Mouse (Mus musculus) retina, adult 2 months (tissue): Measurements from ENCODE around the gene Usp34.
"Not testable (repeated sequence)": the region's sequence is repeated elsewhere in the genome, so short reads cannot be mapped to it uniquely, and the experiment has no call there.

Experiments
- DNase-seq: peaks from one replicate; pipeline ENCODE4 v3.0.0-alpha.2; 2012; ENCODE audit warnings: low read depth, low spot score

Gene Usp34

DNA sequence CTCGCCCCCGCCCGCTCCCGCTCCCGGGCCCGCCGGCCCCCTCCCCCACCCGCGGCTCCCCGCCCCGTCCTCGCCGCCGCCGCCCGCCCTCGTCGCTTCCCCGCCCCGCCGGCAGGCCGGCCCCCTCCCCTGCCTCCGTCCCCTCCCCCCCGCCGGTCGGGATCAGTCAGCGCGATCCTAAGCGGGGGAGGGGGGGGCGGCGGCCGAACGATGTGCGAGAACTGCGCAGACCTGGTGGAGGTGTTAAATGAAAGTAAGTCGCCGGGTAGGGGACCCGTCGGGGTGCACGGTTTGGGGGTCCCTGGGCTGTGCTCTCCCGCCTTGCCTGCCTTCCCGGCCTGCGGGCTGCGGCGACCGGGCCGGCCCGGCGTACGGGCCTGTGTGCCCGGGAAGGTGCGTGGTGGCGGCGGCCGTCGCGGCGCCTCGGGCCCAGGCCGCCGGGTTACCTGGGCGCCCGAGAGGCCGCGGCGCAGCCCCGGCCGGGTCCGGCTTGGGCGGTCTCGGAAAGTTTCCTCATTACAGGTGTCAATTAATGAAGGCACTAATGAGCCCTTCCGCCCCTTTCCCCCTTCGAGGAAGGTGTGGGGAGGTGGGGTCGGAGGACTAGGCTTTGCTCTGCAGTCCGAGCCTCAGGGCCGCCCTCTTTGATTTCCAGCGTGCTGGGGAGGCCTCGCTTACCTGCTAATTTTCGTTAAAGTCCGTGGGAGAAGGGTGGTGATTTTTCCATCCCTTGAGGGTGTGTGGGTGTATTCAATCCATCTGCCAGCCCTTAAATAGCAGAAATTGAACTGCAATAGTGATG, at the start of gene Usp34:
Gene Usp34 (plus strand): TSS at position 132 of the 802 bp plus-strand sequence.
- DNase-seq: peak; percentile 33

DNA sequence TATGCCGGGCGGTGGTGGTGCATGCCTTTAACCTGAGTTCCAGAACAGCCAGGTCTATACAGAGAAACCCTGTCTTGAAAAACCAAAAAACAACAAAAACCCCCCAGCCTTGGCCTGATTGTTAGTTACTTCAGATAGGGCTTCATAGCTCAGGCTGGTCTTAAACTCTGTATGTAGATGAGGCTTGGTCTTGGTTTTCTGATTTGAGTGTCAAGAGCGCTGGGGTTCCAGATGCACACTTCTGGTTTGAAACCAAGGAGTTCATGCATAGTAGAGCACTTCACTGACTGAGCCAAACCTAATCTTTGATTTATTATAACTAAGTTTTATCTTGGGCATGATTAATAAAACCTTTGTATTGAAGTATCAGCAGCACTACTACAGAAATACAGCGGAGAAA, 47.6 kb upstream of the Usp34 start:
- DNase-seq: no peak

DNA sequence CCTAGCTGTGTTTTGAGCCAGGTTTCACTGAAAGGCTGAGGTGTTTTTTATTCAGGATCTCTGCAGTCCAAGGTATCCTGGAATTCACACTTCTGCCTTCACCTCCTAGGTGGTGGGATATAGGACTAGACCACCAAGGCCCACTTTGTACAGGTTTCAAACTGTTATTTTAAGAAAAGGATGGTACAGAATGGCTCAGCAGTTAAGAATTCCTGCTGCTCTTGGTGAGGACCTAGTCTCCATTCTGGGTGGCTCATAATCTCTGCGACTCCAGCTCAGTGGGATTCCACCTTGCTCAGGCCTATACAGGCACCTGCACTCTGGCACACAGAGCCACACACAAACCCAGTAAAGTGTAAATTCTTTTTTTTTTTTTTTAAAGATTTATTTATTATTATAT, 47.2 kb upstream of the Usp34 start:
- DNase-seq: no peak

- DNase-seq: no peak
These were observed 46.5 kb upstream of the Usp34 start for GRCm38 (mm10) chr11:23260186-23260585.

GRCm38 (mm10) chr11:23261490-23261889, 45.2 kb upstream of the Usp34 start:
- DNase-seq: no peak

DNA sequence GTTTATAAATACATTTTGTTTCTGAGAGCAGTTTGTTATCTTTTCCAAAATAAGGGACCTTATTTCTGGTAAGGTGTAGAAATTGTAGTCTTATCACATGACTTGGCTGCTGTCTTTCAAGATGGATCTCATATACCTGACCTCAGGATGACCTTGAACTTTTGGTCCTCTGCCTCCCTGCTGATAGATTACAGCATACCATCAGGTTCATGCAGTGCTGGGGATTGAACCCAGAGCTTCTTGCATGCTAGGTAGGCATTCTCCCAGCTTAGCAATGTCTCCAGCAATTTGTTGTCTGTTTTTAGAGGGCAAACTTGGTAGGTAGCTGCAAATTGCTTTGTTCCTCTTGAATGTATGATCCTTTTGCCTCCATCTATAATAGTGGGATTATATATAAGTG, 41.7 kb upstream of the Usp34 start:
- DNase-seq: no peak

GRCm38 (mm10) chr11:23271770-23272724, 34.6 kb upstream of the Usp34 start:
- DNase-seq: peak; percentile 33

GRCm38 (mm10) chr11:23275780-23276179, 30.9 kb upstream of the Usp34 start:
- no peak for DNase-seq

- DNase-seq: no peak
These were observed 22.2 kb upstream of the Usp34 start for GRCm38 (mm10) chr11:23284469-23284868.

DNA sequence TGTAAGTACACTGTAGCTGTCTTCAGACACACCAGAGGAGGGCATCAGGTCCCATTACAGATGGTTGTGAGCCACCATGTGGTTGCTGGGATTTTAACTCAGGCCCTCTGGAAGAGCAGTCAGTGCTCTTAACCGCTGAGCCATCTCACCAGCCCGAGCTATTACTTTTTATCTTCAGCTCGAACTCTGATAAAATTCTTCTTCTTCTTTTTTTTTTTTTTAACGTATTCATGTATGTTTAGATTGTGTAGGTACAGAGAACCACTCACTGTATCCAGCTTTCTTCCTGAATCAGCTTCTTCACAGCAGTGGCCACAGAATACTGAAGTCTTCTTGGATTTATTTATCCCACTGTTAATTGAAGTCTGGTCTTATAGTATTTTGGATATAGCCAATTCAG, 17.8 kb upstream of the Usp34 start:
- not testable (repeated sequence) for DNase-seq

- no peak for DNase-seq
These were observed 9.3 kb upstream of the Usp34 start for GRCm38 (mm10) chr11:23297379-23297778.

GRCm38 (mm10) chr11:23298301-23298700, 8.4 kb upstream of the Usp34 start:
- no peak for DNase-seq

DNA sequence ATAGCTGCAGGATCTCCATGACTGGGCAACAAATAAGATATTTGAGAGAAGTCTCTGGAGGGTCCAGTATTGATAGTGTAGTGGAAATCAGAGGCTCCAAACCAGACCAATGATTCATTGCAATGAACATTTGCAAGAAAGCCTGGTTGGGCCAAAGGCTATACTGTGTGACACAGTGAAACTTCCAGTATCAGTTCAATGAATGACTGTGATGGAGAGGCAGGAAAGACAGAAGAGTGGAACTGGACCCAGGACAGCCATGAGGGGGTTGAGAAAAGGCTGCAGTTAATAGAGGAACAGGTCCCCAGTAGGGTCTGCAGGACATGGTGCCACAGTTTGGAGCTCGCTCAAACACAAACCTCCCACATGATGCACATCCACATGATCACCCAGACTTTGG, 6.8 kb upstream of the Usp34 start:
- no peak for DNase-seq

DNA sequence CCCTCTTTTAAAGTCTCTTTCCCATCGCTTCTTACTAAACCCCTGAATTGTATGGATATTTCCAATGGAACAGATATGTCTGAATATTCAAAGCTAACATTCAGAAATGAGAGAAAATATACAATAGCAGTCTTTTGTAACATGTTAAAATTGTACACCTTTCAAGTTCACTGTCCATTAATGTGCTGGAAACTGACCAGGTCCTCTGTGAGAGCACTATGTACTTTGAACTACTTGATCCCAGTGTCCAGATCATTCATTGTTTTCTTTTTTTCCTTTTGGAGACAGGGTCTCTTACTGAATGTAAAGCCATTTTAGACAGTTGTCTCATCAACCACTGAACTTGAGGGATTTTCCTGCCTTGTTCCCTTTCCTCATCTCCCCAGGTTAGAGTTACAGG, 3.6 kb upstream of the Usp34 start:
- DNase-seq: no peak

- not testable (repeated sequence) for DNase-seq
These were observed 1.5 kb upstream of the Usp34 start for GRCm38 (mm10) chr11:23305101-23305672.

GRCm38 (mm10) chr11:23305673-23306608, 754 bp upstream of the Usp34 start:
- DNase-seq: peak; percentile 90

DNA sequence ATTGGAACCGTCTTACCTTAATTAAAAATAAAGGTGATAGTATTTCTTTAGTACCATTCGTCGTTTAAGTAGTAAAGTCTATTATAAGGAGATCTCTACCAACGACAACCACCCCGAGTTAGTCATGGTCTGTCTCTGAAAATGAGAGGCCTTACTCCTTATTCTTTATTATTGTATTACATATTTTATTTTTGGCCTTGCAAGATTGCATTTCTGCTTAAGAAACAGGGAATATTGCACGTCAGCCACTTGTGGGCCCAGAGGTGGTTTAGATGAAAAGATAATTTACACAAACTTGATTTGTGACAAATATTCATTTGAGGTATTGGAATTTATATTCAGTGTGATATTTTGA, 848 bp downstream of the Usp34 start:
- DNase-seq: no peak

DNA sequence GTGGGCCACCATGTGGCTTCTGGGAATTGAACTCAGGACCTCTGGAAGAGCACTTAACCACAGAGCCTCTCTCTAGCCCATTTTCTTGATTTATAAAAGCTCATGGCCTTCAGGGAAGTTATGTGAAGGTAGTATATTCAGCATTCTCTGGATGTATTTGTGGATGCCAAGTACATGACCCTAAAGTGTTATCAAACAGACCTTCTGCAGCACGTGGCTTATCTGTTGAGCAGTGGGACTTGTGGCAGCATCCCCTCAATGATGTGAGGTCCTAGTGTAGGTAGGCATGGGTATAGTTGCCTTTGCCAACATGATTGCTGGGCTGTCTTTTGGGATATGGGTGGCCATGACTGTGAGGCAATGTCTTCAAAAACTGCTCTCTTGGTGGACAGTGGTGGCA, 6.8 kb downstream of the Usp34 start:
- DNase-seq: no peak

DNA sequence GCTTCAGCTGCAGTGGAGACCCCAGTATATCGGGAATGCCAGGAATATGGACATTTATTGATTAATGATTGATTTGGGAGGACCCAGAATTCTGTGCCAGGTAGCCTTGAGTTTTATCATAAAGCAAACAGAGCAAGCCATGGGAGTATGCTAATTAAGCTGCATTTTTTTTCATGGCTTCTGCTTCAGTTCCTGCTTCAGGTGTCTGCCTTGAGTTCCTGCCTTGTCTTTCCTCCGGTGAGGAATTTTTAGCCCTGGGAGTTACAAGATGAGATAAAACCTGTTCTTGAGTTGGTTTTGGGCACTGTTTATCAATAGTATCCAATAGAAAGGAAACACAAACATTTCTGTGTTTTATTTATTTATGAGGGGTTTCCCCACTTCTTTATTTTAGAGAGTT, 22.7 kb downstream of the Usp34 start:
- DNase-seq: no peak

- DNase-seq: no peak
These were observed 25.4 kb downstream of the Usp34 start for GRCm38 (mm10) chr11:23332136-23332535.

- no peak for DNase-seq
These were observed 28.5 kb downstream of the Usp34 start for GRCm38 (mm10) chr11:23335160-23335559.
